Mouse (Mus musculus): ENCODE data around the gene Cars2.

GRCm38 (mm10) chr8:11523331-11523730, 27.3 kb downstream of the Cars2 start:
- TF ChIP-seq CTCF (IDR thresholded peaks at IDR 0.05; ENCODE audit: borderline replicate concordance, control insufficient read depth, extremely low read depth, insufficient read depth, low read length, poor library complexity) = no peak
- TF ChIP-seq POLR2A (IDR thresholded peaks at IDR 0.05; ENCODE audit: control insufficient read depth, extremely low read depth, insufficient read depth, low read length, poor library complexity) = no peak

All from thymus, adult 2 months (tissue).